Mouse (Mus musculus): ENCODE measurements around the gene Gopc. TPM values are rescaled to one million over a fixed set of nuclear protein-coding genes. Genes with fewer than 3 reads are reported as not detected.

The Gopc gene
- polyA plus RNA-seq (2014; fragmentation: Nextera tagmentation; extraction: Ambion mirVana), result 17.3 and 19.5 TPM in 2 replicates

DNA sequence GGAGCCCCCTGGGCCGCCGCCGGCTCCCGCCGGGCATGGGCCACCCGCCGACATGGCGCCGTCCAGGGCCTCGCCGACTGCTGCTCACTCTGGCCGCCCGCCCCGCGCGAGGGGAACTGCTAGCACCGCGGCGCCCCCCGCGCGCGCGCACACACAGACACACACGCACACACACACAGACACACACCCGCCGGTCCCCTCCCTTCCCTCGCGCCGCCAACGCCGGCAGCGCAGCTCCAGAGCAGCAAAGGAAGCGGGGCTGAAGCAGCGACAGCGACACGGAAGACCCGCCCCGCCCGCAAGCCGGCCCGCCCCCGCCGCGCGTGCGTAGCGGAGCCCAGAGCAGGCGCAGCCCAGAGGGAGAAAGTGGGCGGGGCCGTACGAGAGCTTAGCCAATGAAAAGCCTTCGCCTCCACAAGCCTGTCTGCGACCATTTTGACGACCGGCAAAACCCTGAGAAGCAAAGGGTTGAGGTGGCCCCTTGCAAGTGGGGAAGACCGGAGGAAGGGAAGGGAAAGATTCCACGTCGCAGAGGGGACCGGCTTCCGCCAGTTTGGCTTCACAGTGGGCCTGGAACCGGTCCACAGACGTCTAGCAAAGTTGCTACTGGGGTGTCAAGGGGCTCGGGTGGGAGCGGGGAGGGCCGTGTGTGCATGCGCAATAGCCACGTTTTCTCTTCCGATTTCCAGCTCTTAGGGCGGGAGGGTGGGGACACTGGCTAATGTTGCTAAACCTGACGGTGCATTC is at the start of gene Gopc:
Gene Gopc (minus strand): TSS at position 280 of the 747 bp plus-strand sequence.
- peaks cover 6% of the 10 kb centered on the region; the same call in 1 of the 2 replicates for H3K4me1 ChIP-seq (ENCODE audit: control insufficient read depth, insufficient read depth, low read length)
- peak within 1 kb of the TSS; percentile 94 for H3K4me3 ChIP-seq (ENCODE audit: low read depth, low read length)
- peak; percentile 98 for ATAC-seq (ENCODE audit: low read depth)

DNA sequence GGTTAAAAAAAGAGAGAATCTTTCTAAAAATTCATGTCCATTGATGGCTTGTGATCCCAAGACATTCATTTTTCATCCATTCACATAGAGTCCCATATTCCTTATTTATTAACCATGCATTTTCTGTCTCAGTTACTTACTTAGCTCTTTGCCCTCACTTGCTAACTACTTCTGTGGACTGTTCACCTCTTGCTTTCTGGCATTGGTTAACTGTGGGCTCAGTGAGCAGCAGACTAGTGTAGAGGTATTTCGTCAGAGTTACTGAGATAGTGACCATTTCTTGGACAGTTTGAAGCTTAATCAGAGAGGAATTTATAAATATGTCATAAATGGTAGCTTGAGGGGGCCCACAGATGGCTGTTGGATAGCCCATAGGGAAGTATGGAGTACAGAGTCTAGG is 49.0 kb upstream of the Gopc start:
- no peaks in the 10 kb centered on the region for H3K4me1 ChIP-seq (ENCODE audit: control insufficient read depth, insufficient read depth, low read length)
- no peak for ATAC-seq (ENCODE audit: low read depth)
- H3K27ac ChIP-seq (replicated peaks; ENCODE audit: low read depth, low read length), result no peak overlapping the region
- H3K9ac ChIP-seq (ENCODE audit: low read depth, low read length), result no peak overlapping the region
- no peak overlapping the region for H3K4me2 ChIP-seq (ENCODE audit: low read depth, low read length)
- no peaks in the 10 kb centered on the region for H3K27me3 ChIP-seq (replicated peaks; ENCODE audit: control insufficient read depth, insufficient read depth, low read length)
- peaks cover 61% of the 10 kb centered on the region for H3K36me3 ChIP-seq (ENCODE audit: control insufficient read depth, insufficient read depth, low read length)
- WGBS, result 90% methylated on average over 1 of the region's 1 CpGs
- H3K4me3 ChIP-seq (ENCODE audit: low read depth, low read length), result no peak overlapping the region
- no peak for DNase-seq (ENCODE audit: low spot score)
- no peaks in the 10 kb centered on the region for H3K9me3 ChIP-seq (ENCODE audit: control insufficient read depth, low read length)

More for the DNA sequence above, at the start of gene Gopc:
- 0% methylated on average over 40 of the region's 71 CpGs for WGBS
- Histone ChIP-seq H3K36me3 (ENCODE audit: control insufficient read depth, insufficient read depth, low read length) (no peaks in the 10 kb centered on the region), H3K27ac (replicated peaks; ENCODE audit: low read depth, low read length) (peak within 1 kb of the TSS; percentile 97), H3K9ac (ENCODE audit: low read depth, low read length) (peak within 1 kb of the TSS; percentile 92), H3K27me3 (replicated peaks; ENCODE audit: control insufficient read depth, insufficient read depth, low read length) (no peaks in the 10 kb centered on the region), H3K9me3 (ENCODE audit: control insufficient read depth, low read length) (no peaks in the 10 kb centered on the region), H3K4me2 (ENCODE audit: low read depth, low read length) (peak within 1 kb of the TSS; percentile 62)
- peak; percentile 99 for DNase-seq (ENCODE audit: low spot score)

DNA sequence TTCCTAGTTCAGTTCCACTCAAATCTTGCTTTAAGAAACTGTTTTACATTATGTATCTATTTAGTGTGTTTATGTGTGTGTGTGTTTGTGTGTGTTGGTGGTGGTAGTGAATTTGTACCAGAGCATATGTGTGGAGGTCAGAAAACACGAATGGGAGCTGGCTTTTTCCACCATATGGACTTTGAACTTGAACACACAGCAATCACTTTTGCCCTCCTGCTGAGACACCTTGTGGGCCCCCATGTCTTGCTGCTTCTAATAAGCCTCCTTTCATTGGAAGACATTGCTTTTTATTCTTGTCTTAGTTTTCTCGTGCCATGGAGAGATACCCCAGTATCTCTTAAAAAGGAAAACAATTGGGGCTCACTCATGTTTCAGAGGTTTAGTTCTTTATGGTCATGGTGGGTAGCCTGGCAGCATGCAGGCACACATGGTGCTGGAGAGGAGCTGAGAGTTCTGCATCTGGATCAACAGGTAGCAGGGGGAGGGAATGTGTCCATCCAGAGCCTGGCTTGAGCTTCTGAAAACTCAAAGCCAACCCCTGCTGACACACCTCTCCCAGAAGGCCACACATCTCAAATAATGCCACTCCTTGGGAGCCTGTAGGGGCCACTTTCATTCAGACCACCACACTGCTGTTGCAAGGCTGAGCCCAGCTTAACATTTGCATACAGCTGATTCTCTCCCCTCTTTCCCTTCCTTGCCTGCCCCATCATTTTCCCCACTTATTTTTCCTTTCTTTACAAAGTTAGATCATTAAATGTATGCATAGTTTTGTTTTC is 45.9 kb upstream of the Gopc start:
- no peak overlapping the region for H3K27ac ChIP-seq (replicated peaks; ENCODE audit: low read depth, low read length)
- ATAC-seq (ENCODE audit: low read depth) (no peak), DNase-seq (ENCODE audit: low spot score) (no peak)
- H3K4me2 ChIP-seq (ENCODE audit: low read depth, low read length), result no peak overlapping the region
- no peaks in the 10 kb centered on the region for H3K27me3 ChIP-seq (replicated peaks; ENCODE audit: control insufficient read depth, insufficient read depth, low read length)
- H3K36me3 ChIP-seq (ENCODE audit: control insufficient read depth, insufficient read depth, low read length), result peaks cover 32% of the 10 kb centered on the region
- H3K4me3 ChIP-seq (ENCODE audit: low read depth, low read length), result no peak overlapping the region
- no peaks in the 10 kb centered on the region for H3K4me1 ChIP-seq (ENCODE audit: control insufficient read depth, insufficient read depth, low read length)
- 47% methylated on average over 2 of the region's 2 CpGs for WGBS
- no peak overlapping the region for H3K9ac ChIP-seq (ENCODE audit: low read depth, low read length)
- H3K9me3 ChIP-seq (ENCODE audit: control insufficient read depth, low read length), result no peaks in the 10 kb centered on the region

DNA sequence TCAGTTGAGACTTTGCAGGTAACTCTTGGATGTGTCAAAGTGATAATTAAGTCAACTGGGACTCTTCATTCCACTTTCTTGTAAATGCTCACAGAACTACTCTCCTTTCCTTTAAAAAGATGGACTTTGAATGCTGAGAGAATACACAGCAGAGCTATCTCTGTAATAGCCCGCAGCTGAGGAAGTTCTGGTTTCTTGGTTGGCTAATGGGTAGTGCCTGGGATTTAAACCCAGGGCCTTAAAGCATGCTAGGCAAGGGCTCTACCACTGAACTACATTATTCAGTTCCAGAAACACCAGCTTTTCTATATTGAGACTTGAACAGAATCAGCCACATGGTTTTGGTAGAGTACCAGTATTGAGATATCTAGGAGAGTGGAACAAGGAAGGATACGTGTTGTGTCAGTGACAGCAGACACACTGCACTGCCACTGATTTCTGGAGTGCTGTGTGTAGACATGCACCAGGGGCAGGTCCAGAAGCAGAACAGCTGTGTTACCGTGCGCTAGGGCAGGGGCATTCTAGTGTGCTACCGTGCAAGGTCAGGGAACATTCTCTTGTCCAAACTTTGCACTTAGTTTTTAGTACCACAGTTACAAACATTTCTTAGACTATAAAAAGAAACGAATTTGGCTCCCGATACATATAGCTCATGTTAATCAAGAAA is 44.5 kb upstream of the Gopc start:
- Histone ChIP-seq H3K27ac (replicated peaks; ENCODE audit: low read depth, low read length) (no peak overlapping the region), H3K4me3 (ENCODE audit: low read depth, low read length) (no peak overlapping the region), H3K4me2 (ENCODE audit: low read depth, low read length) (no peak overlapping the region), H3K9me3 (ENCODE audit: control insufficient read depth, low read length) (no peaks in the 10 kb centered on the region), H3K27me3 (replicated peaks; ENCODE audit: control insufficient read depth, insufficient read depth, low read length) (no peaks in the 10 kb centered on the region), H3K4me1 (ENCODE audit: control insufficient read depth, insufficient read depth, low read length) (no peaks in the 10 kb centered on the region), H3K36me3 (ENCODE audit: control insufficient read depth, insufficient read depth, low read length) (peaks cover 18% of the 10 kb centered on the region), H3K9ac (ENCODE audit: low read depth, low read length) (no peak overlapping the region)
- 86% methylated on average over 7 of the region's 7 CpGs for WGBS
- DNase-seq (ENCODE audit: low spot score), result no peak
- no peak for ATAC-seq (ENCODE audit: low read depth)

DNA sequence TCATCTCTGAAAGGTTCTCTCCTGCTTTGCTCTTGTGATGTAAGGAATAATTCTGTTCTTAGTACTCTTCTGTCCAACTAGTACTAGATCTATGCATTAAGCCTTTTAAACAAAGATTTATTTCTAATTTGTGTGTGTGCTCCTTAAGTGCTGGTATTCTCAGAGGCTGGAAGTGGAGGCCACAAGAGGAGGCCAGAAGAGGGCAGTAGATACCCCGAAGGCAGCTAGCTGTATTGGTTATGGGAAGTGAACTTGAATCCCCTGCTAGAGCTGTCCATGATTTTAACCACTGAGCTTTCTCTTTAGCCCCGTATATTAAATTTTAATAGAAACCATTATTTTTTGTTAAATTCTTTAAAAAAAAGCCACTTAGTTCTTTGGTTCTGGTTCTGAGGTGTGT is 41.2 kb upstream of the Gopc start:
- WGBS, result 79% methylated on average over 2 of the region's 2 CpGs
- no peaks in the 10 kb centered on the region for H3K27me3 ChIP-seq (replicated peaks; ENCODE audit: control insufficient read depth, insufficient read depth, low read length)
- H3K4me3 ChIP-seq (ENCODE audit: low read depth, low read length), result no peak overlapping the region

DNA sequence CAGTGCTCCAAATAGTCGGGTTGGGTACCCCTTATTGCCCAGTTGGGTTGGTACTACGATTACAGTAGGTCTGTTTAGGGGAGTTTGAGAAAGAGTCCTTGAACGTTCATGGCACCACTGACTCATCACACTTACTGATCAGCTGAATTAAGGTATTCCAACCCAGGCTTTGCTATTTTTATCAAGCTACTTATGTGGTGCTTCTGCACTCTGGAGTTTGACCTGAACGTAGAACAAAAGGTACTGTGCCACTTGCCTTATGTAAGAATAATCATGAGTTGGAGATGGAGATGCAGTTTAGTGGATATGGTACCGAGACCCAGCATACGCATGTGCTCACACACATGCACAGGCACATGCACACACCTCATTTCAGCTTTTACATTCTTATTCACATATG is 39.8 kb upstream of the Gopc start:
- ATAC-seq (ENCODE audit: low read depth), result no peak
- H3K36me3 ChIP-seq (ENCODE audit: control insufficient read depth, insufficient read depth, low read length), result no peaks in the 10 kb centered on the region

More for the DNA sequence above, 41.2 kb upstream of the Gopc start:
- no peak overlapping the region for H3K4me2 ChIP-seq (ENCODE audit: low read depth, low read length)
- DNase-seq (ENCODE audit: low spot score), result no peak
- no peak overlapping the region for H3K27ac ChIP-seq (replicated peaks; ENCODE audit: low read depth, low read length)
- H3K36me3 ChIP-seq (ENCODE audit: control insufficient read depth, insufficient read depth, low read length), result no peaks in the 10 kb centered on the region
- H3K9me3 ChIP-seq (ENCODE audit: control insufficient read depth, low read length), result no peaks in the 10 kb centered on the region
- ATAC-seq (ENCODE audit: low read depth), result no peak
- H3K4me1 ChIP-seq (ENCODE audit: control insufficient read depth, insufficient read depth, low read length), result peaks cover 9% of the 10 kb centered on the region
- no peak overlapping the region for H3K9ac ChIP-seq (ENCODE audit: low read depth, low read length)

DNA sequence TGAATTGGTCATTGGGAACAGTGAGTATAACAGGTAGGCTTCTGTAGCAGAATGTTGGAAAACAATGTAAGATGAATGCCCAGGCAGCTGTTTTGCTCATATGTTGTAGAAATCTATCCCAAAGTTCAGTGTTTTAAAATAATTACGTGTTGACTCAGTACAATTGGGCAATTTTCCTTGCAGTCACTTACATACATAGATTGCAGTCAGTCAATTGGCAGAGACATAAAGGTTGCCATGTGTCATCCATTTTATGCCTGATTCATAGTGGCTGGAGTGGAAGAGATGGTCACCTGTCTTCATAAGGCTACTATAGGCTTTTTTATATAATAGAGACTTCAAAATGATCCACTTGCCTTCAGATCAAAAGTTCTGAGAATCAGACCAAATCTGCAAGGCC is 38.6 kb upstream of the Gopc start:
- H3K4me3 ChIP-seq (ENCODE audit: low read depth, low read length), result no peak overlapping the region
- WGBS, result 94% methylated on average over 1 of the region's 1 CpGs
- peaks cover 15% of the 10 kb centered on the region for H3K4me1 ChIP-seq (ENCODE audit: control insufficient read depth, insufficient read depth, low read length)
- no peaks in the 10 kb centered on the region for H3K27me3 ChIP-seq (replicated peaks; ENCODE audit: control insufficient read depth, insufficient read depth, low read length)
- no peak overlapping the region for H3K27ac ChIP-seq (replicated peaks; ENCODE audit: low read depth, low read length)
- no peak for DNase-seq (ENCODE audit: low spot score)
- no peaks in the 10 kb centered on the region for H3K36me3 ChIP-seq (ENCODE audit: control insufficient read depth, insufficient read depth, low read length)
- no peak for ATAC-seq (ENCODE audit: low read depth)
- no peak overlapping the region for H3K4me2 ChIP-seq (ENCODE audit: low read depth, low read length)
- no peaks in the 10 kb centered on the region for H3K9me3 ChIP-seq (ENCODE audit: control insufficient read depth, low read length)
- H3K9ac ChIP-seq (ENCODE audit: low read depth, low read length), result no peak overlapping the region

More for the DNA sequence above, 39.8 kb upstream of the Gopc start:
- Histone ChIP-seq H3K27me3 (replicated peaks; ENCODE audit: control insufficient read depth, insufficient read depth, low read length) (no peaks in the 10 kb centered on the region), H3K4me3 (ENCODE audit: low read depth, low read length) (no peak overlapping the region), H3K9ac (ENCODE audit: low read depth, low read length) (no peak overlapping the region), H3K4me1 (ENCODE audit: control insufficient read depth, insufficient read depth, low read length) (peaks cover 10% of the 10 kb centered on the region), H3K9me3 (ENCODE audit: control insufficient read depth, low read length) (no peaks in the 10 kb centered on the region), H3K4me2 (ENCODE audit: low read depth, low read length) (no peak overlapping the region), H3K27ac (replicated peaks; ENCODE audit: low read depth, low read length) (no peak overlapping the region)
- DNase-seq (ENCODE audit: low spot score), result no peak
- 91% methylated on average over 6 of the region's 6 CpGs for WGBS

DNA sequence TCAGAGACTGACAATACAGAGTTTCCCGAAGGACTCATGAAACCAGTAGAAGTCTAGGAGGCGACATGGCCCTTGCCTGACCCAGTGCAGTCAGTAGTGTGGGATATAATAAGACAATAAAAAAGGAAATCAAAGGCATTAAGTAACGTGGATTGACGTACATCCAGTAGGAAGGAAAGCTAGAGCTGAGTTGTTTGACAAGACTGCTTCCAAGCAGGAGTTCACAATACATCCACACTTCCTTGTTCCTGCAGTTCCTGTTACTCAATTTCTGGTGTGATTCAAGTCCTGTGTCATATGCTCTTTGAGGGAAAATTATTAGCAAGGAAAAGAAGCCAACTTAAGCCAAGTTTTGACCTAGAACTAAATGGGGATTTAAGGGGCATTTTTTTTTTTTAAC is 37.5 kb upstream of the Gopc start:
- H3K4me1 ChIP-seq (ENCODE audit: control insufficient read depth, insufficient read depth, low read length), result peaks cover 15% of the 10 kb centered on the region
- ATAC-seq (ENCODE audit: low read depth) (no peak), DNase-seq (ENCODE audit: low spot score) (no peak)
- WGBS, result 80% methylated on average over 4 of the region's 4 CpGs
- no peaks in the 10 kb centered on the region for H3K36me3 ChIP-seq (ENCODE audit: control insufficient read depth, insufficient read depth, low read length)
- H3K9ac ChIP-seq (ENCODE audit: low read depth, low read length), result no peak overlapping the region
- H3K9me3 ChIP-seq (ENCODE audit: control insufficient read depth, low read length), result no peaks in the 10 kb centered on the region
- no peak overlapping the region for H3K27ac ChIP-seq (replicated peaks; ENCODE audit: low read depth, low read length)
- H3K27me3 ChIP-seq (replicated peaks; ENCODE audit: control insufficient read depth, insufficient read depth, low read length), result no peaks in the 10 kb centered on the region
- peak overlapping the region; percentile 69 for H3K4me2 ChIP-seq (ENCODE audit: low read depth, low read length)
- peak overlapping the region; percentile 98 for H3K4me3 ChIP-seq (ENCODE audit: low read depth, low read length)

Data from embryonic facial prominence, embryonic 14.5 days (tissue).